Mouse (Mus musculus) kidney, embryonic 15.5 days (tissue): ENCODE measurements around the gene Zfp639. TPM values are rescaled to one million over a fixed set of nuclear protein-coding genes. Genes with fewer than 3 reads are reported as not detected.

Source experiments
- ATAC-seq: fragments of 200-750 bp; cut with Nextera tagmentation; replicated peaks from 2 replicates; pipeline ENCODE4 v1.8.0; 2017; ENCODE audit warnings: moderate TSS enrichment; ENCODE audit not compliant: low FRiP score
- H3K27ac ChIP-seq: fragments of 300-500 bp; sonication (generic); 2 replicates; pipeline ENCODE4 v1.5.1; 2015; ENCODE audit warnings: mild to moderate bottlenecking, inconsistent platforms
- H3K27me3 ChIP-seq: fragments of 300-500 bp; sonication (generic); 2 replicates; pipeline ENCODE4 v1.6.1; 2015; ENCODE audit warnings: inconsistent platforms
- H3K36me3 ChIP-seq: fragments of 300-500 bp; sonication (generic); 2 replicates; pipeline ENCODE4 v1.6.1; 2015; ENCODE audit warnings: inconsistent platforms
- H3K4me1 ChIP-seq: fragments of 300-500 bp; sonication (generic); 2 replicates; pipeline ENCODE4 v1.6.1; 2015; ENCODE audit warnings: inconsistent platforms
- H3K4me2 ChIP-seq: fragments of 300-500 bp; sonication (generic); 2 replicates; pipeline ENCODE4 v1.6.1; 2015; ENCODE audit warnings: moderate library complexity, mild to moderate bottlenecking, inconsistent platforms
- H3K4me3 ChIP-seq: fragments of 300-500 bp; sonication (generic); replicated peaks from 2 replicates; pipeline ENCODE4 v1.5.1; 2015; ENCODE audit warnings: mild to moderate bottlenecking, inconsistent platforms
- H3K9ac ChIP-seq: fragments of 300-500 bp; sonication (generic); 2 replicates; pipeline ENCODE4 v1.6.1; 2015; ENCODE audit warnings: mild to moderate bottlenecking, inconsistent platforms
- H3K9me3 ChIP-seq: fragments of 300-500 bp; sonication (generic); replicated peaks from 2 replicates; pipeline ENCODE4 v1.6.1; 2016; ENCODE audit warnings: inconsistent platforms
- WGBS: fragments of 180-500 bp; shearing (Covaris S2); methylation state at CpG from one replicate; pipeline ENCODE4 v1.1.7; 2015; ENCODE audit warnings: mixed read lengths; 5-methylcytosine and 5-hydroxymethylcytosine counted together
- polyA plus RNA-seq: library from polyadenylated mRNA; unstranded; fragments of >200 nt; fragmentation: Nextera tagmentation; extraction: Ambion mirVana; gene quantifications from 2 replicates; pipeline ENCODE4 v1.2.1, GENCODE M21; 2015

Gene Zfp639
- 32.8 and 36.1 TPM in 2 replicates for polyA plus RNA-seq

DNA sequence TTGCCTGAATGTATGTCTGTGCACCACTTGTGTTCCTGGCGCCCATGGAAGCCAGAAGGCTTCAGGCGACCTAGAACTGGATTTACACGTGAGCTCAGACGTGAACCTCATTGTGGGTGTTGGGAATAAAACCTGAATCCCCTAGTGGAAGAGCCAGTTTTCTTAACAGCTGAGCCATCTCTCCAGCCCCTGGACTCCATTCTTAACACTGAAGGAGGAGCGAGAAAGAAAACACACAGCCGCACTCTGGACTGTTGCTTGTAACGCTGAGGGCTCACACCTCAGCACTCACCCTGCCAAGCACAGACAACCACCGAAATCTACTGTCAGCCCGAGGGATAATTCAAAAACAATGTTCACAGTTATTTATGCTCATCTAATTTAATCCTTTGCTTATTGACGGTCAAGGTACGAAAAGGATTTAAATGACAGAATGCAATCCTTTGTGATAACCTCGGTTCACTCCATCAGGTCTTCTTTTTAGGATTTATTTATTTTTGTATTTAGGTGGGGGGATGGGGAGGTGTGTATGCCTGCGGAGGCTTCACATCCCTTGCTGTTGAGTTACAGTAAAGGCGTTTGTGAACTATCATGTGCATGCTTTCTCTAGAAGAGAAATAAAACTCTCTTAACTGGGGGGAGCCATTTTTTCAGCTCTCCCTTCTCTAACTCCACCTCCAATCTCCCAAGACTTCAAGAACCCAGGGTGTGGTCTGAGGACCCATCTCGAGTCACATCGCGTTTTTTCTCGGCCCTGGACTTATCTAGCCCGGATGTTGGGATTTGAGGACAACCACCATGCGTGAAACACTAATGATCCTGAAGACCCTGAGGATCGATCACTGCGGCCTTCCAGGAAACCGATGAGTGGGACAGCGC is at the start of gene Zfp639:
Gene Zfp639, plus strand, starts transcription at position 764 of the 879 bp plus-strand sequence.
- Histone ChIP-seq H3K27me3 (no peaks in the 10 kb centered on the region), H3K4me3 (peak within 1 kb of the TSS; percentile 94), H3K9ac (peak within 1 kb of the TSS; percentile 94), H3K4me2 (peak within 1 kb of the TSS; percentile 74), H3K9me3 (no peaks in the 10 kb centered on the region), H3K36me3 (peaks cover 6% of the 10 kb centered on the region), H3K27ac (peak within 1 kb of the TSS; percentile 89), H3K4me1 (peaks cover 29% of the 10 kb centered on the region)
- WGBS, result 6% methylated on average over 24 of the region's 24 CpGs
- ATAC-seq, result no peak; the same call in 1 of the 2 replicates

GRCm38 (mm10) chr3:32467321-32467720 is 42.7 kb upstream of the Zfp639 start:
- H3K9ac ChIP-seq, result no peak overlapping the region
- H3K27ac ChIP-seq, result no peak overlapping the region
- no peak overlapping the region for H3K4me3 ChIP-seq
- no peak for ATAC-seq
- H3K27me3 ChIP-seq, result no peaks in the 10 kb centered on the region
- H3K9me3 ChIP-seq, result no peaks in the 10 kb centered on the region
- no peak overlapping the region for H3K4me2 ChIP-seq
- H3K4me1 ChIP-seq, result peaks cover 13% of the 10 kb centered on the region
- peaks cover 25% of the 10 kb centered on the region for H3K36me3 ChIP-seq
- 82% methylated on average over 4 of the region's 4 CpGs for WGBS

GRCm38 (mm10) chr3:32468411-32468810 is 41.6 kb upstream of the Zfp639 start:
- no peaks in the 10 kb centered on the region for H3K9me3 ChIP-seq
- no peak overlapping the region for H3K4me3 ChIP-seq
- ATAC-seq, result no peak
- peaks cover 24% of the 10 kb centered on the region for H3K4me1 ChIP-seq
- 64% methylated on average over 4 of the region's 4 CpGs for WGBS
- no peak overlapping the region for H3K27ac ChIP-seq
- H3K36me3 ChIP-seq, result peaks cover 14% of the 10 kb centered on the region
- no peak overlapping the region for H3K9ac ChIP-seq
- no peak overlapping the region for H3K4me2 ChIP-seq
- no peaks in the 10 kb centered on the region for H3K27me3 ChIP-seq

DNA sequence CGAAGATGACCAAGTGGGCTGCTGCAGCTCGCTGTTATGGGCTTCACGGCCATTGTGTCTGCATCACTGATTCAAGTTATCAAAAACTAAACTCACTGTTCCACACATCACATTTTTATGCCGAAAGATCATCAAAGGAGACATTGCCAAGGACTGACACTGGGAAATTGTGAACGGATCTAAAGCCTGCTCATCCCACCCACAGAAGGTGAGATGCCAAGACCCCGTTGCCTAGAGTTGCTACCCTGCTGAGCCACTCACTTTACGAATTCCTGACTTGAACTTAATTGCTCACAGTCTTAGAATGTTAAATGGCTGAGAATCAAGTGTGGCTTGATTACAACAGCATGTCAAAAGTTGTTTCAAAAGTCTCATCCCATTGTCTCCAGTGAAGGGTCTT is 39.6 kb upstream of the Zfp639 start:
- Histone ChIP-seq H3K36me3 (no peaks in the 10 kb centered on the region; the same call in none of the 2 replicates), H3K4me2 (no peak overlapping the region), H3K4me1 (peaks cover 29% of the 10 kb centered on the region), H3K9me3 (no peaks in the 10 kb centered on the region), H3K9ac (no peak overlapping the region), H3K27me3 (no peaks in the 10 kb centered on the region), H3K4me3 (no peak overlapping the region), H3K27ac (0 out of 2 replicates have a peak overlapping the region, but pooled peaks have one; percentile 55)
- no peak for ATAC-seq
- WGBS, result 67% methylated on average over 7 of the region's 7 CpGs

DNA sequence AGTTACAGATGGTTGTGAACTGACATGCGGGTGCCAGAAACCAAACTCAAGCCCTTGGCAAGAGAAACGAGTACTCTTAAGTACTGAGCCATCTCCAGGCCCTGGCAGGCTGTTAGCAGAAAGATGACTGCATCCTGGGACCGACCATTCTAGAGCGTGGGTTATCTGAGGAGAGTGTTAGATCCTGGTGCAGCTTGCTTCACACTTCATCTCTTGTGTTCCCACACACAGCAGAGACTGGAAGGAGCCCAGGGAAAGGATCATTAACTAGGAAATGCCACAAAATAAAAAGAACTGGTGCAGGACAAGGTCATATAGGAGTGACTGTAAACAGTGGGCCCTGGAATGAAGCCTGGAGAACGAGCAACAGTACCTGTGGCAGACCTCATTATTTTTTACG is 39.0 kb upstream of the Zfp639 start:
- H3K9ac ChIP-seq, result no peak overlapping the region
- H3K9me3 ChIP-seq, result no peaks in the 10 kb centered on the region
- H3K36me3 ChIP-seq, result no peaks in the 10 kb centered on the region; the same call in none of the 2 replicates
- peaks cover 29% of the 10 kb centered on the region for H3K4me1 ChIP-seq
- peak overlapping the region; percentile 55; the same call in 1 of the 2 replicates for H3K27ac ChIP-seq
- WGBS, result 35% methylated on average over 6 of the region's 6 CpGs
- peak; percentile 70 for ATAC-seq
- no peaks in the 10 kb centered on the region for H3K27me3 ChIP-seq
- no peak overlapping the region for H3K4me3 ChIP-seq
- H3K4me2 ChIP-seq, result no peak overlapping the region

DNA sequence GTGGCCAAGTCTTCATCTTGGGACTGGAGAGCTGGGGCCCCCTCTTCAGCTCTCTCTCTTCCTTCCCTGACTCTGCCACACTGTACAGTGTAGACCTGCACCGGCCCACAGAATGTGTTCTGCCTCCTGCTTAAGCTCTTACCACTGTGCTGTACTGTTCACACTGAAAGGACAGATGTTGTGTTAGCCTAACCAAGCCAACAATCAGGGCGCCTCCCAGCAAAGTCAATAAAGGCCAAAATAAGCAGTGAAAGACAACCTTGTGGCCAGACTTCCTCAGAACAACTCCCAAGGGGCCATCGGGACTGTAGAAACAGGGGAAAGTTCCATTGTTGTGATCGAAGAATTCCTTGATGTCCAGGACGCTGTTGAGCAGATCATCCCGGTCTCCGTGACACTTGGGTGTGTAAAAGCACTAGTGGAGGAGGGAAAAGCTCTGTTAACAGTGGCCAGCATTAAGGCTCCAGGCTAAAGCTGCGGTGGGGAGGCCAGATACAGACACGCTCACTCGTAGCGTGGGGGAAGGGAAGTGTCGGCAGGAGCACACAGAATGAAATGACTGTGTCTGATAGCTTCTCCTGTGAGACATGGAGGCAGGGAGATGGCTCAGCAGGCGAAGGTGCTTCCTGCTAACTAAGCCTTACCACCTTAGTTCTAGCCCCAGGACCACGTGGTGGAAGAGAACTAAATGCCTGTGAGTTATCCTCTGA is 37.7 kb upstream of the Zfp639 start:
- H3K4me2 ChIP-seq, result peak overlapping the region; percentile 33; the same call in 1 of the 2 replicates
- peaks cover 29% of the 10 kb centered on the region for H3K4me1 ChIP-seq
- no peaks in the 10 kb centered on the region for H3K9me3 ChIP-seq
- ATAC-seq, result peak; percentile 47; the same call in 1 of the 2 replicates
- WGBS, result 47% methylated on average over 14 of the region's 14 CpGs
- peak overlapping the region; percentile 55; the same call in 1 of the 2 replicates for H3K27ac ChIP-seq
- no peak overlapping the region for H3K4me3 ChIP-seq
- no peaks in the 10 kb centered on the region for H3K36me3 ChIP-seq
- H3K27me3 ChIP-seq, result no peaks in the 10 kb centered on the region
- H3K9ac ChIP-seq, result no peak overlapping the region

DNA sequence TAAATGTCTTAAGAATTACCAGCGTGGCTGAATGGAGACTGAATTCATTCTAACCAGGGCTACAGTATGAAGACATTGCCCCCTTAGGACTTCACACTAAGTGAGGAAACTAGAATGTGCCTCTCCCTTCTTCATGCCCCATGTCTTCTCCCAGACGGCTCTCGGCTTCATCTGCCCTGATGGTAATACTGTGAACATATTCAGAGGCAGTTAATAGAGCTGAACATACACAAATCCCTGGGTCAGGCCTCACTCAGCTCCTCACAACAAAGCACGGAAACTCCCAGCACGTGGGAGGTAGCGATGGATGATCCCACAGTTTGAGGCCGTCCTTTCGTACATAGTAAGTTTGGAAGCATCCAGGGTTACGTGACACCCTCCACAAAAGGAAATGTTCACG is 36.9 kb upstream of the Zfp639 start:
- H3K4me2 ChIP-seq, result no peak overlapping the region
- no peak overlapping the region for H3K9ac ChIP-seq
- H3K4me3 ChIP-seq, result no peak overlapping the region
- 42% methylated on average over 10 of the region's 10 CpGs for WGBS
- H3K27ac ChIP-seq, result no peak overlapping the region
- ATAC-seq, result peak; percentile 50
- no peaks in the 10 kb centered on the region for H3K36me3 ChIP-seq
- H3K27me3 ChIP-seq, result no peaks in the 10 kb centered on the region
- no peaks in the 10 kb centered on the region for H3K9me3 ChIP-seq
- peaks cover 29% of the 10 kb centered on the region for H3K4me1 ChIP-seq

DNA sequence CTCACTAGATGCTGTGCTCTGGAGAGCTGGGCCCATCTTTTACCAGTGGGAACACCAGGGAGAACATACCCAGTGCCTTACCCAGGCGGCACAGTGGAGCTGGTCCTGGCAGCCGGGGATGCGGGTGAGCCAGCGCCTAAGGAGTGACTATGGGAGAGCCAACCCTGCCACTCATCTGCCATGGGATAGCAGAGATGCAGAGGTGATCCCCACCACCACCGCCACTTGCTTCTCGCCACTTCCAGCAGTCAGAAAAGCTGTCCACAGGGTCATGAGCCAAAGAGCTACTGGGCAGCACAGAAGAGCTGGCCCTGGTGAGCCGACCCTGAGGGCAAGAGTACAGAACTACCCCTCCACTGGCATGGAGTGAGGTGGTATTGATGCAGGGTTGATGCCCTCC is 30.1 kb upstream of the Zfp639 start:
- no peak overlapping the region for H3K4me3 ChIP-seq
- no peak overlapping the region for H3K27ac ChIP-seq
- no peak overlapping the region for H3K4me2 ChIP-seq
- no peak for ATAC-seq
- H3K4me1 ChIP-seq, result no peaks in the 10 kb centered on the region
- H3K9ac ChIP-seq, result no peak overlapping the region
- H3K9me3 ChIP-seq, result no peaks in the 10 kb centered on the region
- H3K27me3 ChIP-seq, result no peaks in the 10 kb centered on the region
- H3K36me3 ChIP-seq, result no peaks in the 10 kb centered on the region
- WGBS, result 92% methylated on average over 7 of the region's 7 CpGs

GRCm38 (mm10) chr3:32483035-32483434 is 27.0 kb upstream of the Zfp639 start:
- H3K4me3 ChIP-seq, result no peak overlapping the region
- no peak for ATAC-seq
- no peaks in the 10 kb centered on the region for H3K36me3 ChIP-seq
- H3K9ac ChIP-seq, result no peak overlapping the region
- no peaks in the 10 kb centered on the region for H3K9me3 ChIP-seq
- H3K27me3 ChIP-seq, result no peaks in the 10 kb centered on the region
- WGBS, result 80% methylated on average over 3 of the region's 3 CpGs
- H3K4me2 ChIP-seq, result no peak overlapping the region
- no peaks in the 10 kb centered on the region for H3K4me1 ChIP-seq
- H3K27ac ChIP-seq, result no peak overlapping the region

- 76% methylated on average over 4 of the region's 4 CpGs for WGBS
- Histone ChIP-seq H3K27me3 (no peaks in the 10 kb centered on the region), H3K4me2 (no peak overlapping the region), H3K9me3 (no peaks in the 10 kb centered on the region), H3K36me3 (no peaks in the 10 kb centered on the region), H3K9ac (no peak overlapping the region), H3K27ac (no peak overlapping the region), H3K4me3 (no peak overlapping the region), H3K4me1 (no peaks in the 10 kb centered on the region)
- ATAC-seq, result no peak
Measured at GRCm38 (mm10) chr3:32486543-32486942, 23.5 kb upstream of the Zfp639 start.

DNA sequence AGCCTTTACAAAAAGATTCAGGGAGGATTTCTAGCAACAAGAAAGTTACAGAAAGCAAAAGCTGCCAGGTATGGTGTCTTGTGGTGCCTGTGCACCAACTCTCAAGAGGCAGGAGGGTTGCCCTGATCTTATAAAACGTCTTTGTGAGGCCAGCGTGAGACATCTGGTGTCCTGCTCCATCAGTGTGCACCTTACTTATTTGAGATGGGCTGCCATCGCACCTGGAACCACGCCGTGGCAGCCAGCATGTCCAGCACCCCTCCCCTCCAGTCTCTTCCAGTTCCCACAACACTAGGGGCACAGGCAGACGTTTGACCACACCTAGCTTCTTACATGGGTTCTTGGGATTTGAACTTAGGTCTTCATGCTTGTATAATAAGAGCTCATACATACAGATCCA is 21.9 kb upstream of the Zfp639 start:
- Histone ChIP-seq H3K4me2 (no peak overlapping the region), H3K36me3 (no peaks in the 10 kb centered on the region), H3K27me3 (no peaks in the 10 kb centered on the region), H3K4me1 (no peaks in the 10 kb centered on the region), H3K27ac (no peak overlapping the region), H3K9me3 (no peaks in the 10 kb centered on the region), H3K9ac (no peak overlapping the region), H3K4me3 (no peak overlapping the region)
- 86% methylated on average over 6 of the region's 6 CpGs for WGBS
- no peak for ATAC-seq
